Mouse (Mus musculus): ENCODE measurements at regions not wholly inside any gene's neighbourhood (a gene's known extent, or its start where the extent isn't known, plus 50 kb on each side); places are given as distances from the start of the nearest gene placed in this dataset.

DNA sequence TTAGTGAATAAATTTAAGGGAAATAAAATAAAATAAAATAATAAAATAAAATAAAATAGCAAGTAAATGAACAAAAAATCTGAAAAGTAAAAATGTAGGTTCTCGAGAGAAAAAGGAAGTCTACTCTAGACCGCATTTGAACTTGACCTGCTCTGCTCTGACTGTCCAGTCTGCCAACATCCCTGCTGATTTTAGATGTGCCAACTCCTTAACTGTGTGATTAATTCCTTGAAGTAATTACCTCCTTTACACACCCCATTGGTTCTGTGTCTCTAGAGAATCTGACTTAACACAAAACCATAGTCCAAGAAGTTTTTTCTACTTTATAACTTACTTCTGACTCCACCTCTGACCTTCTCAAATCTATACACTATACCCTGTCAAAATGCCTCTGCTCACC is 153.3 kb upstream of the Cdh11 start:
- no peak for TF ChIP-seq E2F4 (IDR thresholded peaks at IDR 0.05; ENCODE audit: insufficient read depth)
- no peak for TF ChIP-seq USF1 (IDR thresholded peaks at IDR 0.05; ENCODE audit: low read depth)
- no peak for TF ChIP-seq POLR2A (IDR thresholded peaks at IDR 0.05; ENCODE audit: insufficient read length, low read depth)
- TF ChIP-seq MYOD1 (IDR thresholded peaks at IDR 0.05; ENCODE audit: control insufficient read depth in 1 of 3, insufficient read length in 2 of 3, low read depth in 2 of 3), result no peak
- no peak for TF ChIP-seq MYOG (IDR thresholded peaks at IDR 0.05; ENCODE audit: control insufficient read depth in 1 of 3, insufficient read depth in 1 of 3, insufficient read length in 2 of 3, low read depth in 2 of 3)
- no peak for TF ChIP-seq CEBPB (IDR thresholded peaks at IDR 0.05; ENCODE audit: insufficient read depth, poor library complexity, severe bottlenecking)
- no peak for TF ChIP-seq POLR2AphosphoS2 (IDR thresholded peaks at IDR 0.05; ENCODE audit: insufficient read length, low read depth)
- TF ChIP-seq MAX (IDR thresholded peaks at IDR 0.05; ENCODE audit: low read depth), result no peak
- TF ChIP-seq TCF12 (IDR thresholded peaks at IDR 0.05; ENCODE audit: insufficient read depth, poor library complexity, severe bottlenecking), result no peak
- TF ChIP-seq SRF (IDR thresholded peaks at IDR 0.05; ENCODE audit: control insufficient read depth, insufficient read length, low read depth), result no peak

Data from myocyte (in vitro differentiated cells).